Mouse (Mus musculus) left cerebral cortex, adult 11 months (tissue): ENCODE data around the gene Rassf5.
A peak's percentile ranks its signal among the peaks of the same experiment; 100 is the strongest.
"Not testable (repeated sequence)": the region's sequence is repeated elsewhere in the genome, so short reads cannot be mapped to it uniquely, and the experiment has no call there.

Experiments used
- DNase-seq: peaks from one replicate; pipeline ENCODE4 v3.0.0; 2022; ENCODE audit warnings: low spot score

The Rassf5 gene

GRCm38 (mm10) chr1:131259632-131260308, 14.7 kb upstream of the Rassf5 start:
- DNase-seq, result no peak

DNA sequence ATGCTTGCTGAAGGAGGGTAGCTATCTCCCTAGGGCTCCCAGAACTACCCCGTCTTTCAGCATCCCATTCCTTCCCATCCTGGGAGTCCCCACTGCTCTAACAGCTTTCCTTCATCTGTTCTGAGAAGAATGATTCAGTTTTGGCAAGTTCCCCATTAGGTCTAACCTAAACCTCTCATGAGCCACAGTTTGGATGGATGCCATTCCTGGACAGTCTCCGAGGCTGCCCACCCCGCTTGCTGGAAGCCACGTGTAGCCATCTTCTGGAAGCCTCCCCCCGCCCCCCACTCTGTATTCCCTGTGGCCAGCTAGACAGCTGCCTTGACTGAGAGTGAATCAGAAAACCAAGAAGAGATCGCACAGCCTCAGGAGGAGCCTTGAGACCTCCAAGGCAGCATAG, 12.2 kb upstream of the Rassf5 start:
- no peak for DNase-seq

DNA sequence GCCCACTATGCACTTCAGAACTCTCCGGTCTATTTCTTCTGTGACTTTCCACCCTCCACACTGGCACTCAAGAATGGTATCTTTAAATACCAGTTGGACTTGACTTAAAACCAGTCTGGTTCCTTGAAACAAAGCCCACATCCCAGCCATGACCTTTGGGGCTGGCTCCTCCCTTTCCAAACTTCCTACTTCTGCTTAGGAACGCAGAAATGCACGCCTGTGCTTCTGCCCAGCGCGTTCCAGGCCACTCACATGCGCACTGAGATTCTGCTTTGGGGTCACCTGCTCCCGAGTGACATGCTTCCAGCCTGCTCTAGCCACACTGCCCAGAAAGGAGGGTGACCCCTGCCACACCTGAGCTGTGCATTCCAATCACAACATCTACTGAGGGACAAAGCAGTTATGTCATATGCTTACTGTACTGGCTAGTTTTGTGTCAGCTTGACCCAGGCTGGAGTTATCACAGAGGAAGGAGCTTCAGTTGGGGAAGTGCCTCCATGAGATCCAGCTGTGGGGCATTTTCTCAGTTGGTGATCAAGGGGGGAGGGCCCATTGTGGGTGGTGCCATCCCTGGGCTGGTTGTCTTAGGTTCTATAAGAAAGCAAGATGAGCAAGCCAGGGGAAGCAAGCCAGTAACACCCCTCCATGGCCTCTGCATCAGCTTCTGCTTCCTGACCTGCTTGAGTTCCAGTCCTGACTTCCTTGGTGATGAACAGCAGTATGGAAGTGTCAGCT, 7.6 kb upstream of the Rassf5 start:
- DNase-seq, result not testable (repeated sequence)

DNA sequence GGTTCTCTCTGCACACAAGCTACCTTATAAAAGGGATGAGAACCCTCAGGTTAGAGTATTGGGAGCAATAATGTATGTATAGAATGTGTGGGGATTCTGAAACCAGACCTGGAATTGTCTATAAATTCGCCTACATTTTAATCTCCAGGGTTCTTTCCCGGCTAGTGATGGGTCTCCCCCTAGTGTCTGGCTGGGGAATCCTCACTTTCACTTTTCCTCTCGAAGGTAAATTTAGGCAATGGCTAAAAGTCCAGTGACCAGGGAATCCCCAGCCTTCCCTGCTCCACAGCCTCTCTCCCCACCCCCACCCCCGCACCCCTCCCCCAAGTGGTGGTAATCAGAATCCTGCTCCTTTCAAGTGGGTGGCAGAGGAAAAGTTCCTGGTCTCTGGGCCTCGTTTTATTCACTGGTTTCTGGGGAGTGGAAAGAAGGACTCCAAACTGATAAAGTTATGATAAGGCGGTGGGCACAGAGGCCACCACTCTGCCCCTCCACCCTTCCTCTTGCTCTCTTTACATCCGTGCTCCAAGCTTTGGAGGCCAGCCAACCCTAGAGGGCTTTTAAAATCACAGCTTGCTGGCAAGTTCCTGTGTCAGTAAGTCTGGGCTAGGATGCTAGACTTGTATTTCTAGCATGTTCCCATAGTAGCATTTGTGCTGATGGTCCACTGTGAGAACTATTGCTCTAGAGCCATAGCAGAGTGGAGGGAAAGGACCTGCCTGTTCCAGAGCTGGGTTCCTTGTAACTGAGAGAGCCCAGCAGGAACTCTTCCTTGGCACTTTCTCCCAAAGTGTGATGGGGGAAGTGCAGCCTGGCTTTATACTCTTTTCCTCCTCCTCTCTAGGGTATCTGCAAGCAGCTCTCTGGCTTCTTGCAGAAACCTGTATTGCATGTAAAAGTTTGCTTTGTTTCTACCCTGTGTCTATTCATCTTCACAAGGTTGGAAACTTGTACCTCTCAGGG, 1.7 kb upstream of the Rassf5 start:
- peak; percentile 46 for DNase-seq

DNA sequence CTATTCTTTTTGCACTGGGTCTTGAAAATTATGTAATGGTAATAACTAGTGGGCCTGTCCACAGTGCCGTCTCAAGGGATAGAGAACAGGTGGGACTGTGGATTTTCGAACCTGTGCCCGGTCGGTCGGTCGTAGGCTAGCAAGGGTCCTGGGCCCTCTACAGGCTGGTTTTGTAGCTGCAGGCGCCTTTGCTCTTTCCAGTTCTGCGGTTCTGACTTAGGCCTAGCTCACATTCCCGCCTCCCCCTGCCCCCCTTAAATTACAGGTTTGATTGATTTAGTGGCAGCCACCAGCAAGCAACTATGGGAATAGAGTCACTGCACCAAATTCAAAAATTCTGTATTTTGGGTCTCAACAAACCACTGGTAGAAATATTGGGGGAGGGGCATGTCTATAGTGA, 868 bp upstream of the Rassf5 start:
- no peak for DNase-seq

DNA sequence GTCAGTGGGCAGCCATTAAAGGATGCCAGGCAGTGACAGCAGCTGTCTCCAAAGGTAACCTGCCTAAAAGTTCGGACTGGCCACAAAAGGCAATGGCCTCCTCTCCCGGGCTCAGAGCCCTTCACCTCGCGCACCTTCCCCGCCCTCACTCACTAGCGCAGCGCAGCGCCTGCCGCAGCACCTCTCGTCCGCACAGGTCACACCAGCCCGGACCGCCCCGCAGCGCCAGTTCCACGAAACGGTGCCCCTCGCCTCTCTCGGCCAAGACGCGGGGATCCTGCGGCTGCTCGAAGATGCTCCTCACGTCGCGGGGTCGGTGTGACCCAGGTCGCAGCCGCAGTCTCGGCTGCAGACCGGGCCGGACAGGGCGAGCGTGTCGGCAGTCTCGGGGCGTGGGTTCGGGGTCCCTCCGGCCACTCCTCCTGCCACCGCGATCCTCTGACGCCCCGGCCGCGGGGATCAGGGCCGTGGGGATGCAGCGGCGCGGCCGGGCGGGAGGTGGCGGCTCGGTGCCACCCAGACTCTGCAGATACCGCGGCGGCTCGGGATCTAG, 446 bp downstream of the Rassf5 start:
- DNase-seq, result no peak

- DNase-seq, result no peak
Measured at GRCm38 (mm10) chr1:131242956-131243355, 2.1 kb downstream of the Rassf5 start.

DNA sequence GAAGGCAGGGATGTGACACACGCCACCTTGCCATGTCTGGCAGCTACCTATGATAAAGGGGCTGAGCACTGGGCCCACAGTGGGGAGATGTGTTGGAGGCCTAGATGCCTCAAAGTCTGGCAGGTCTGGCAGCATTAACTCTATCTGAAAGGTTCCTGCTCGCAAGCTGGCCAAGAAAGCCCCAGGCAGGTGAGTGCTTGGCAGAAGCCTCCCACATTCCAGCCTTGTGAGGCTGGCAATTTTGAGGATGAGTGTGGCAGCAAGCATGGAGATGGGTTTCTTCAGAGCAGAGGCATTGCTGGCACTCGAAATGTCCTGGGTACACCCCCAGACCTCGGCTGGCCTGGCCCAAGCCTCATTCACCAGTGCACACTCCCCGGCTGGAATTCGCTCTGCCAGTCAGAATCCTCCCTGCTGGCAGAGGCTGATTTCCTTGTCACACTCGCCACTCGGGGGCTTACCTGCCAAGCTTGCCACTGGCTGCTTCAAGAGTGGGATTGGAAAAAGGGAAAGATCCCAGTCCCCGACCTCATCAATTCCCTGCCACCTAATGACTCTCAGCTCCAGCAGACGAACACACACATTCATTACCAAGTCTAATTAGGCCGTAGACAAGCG, 5.4 kb downstream of the Rassf5 start:
- DNase-seq, result no peak

- DNase-seq, result no peak
Measured at GRCm38 (mm10) chr1:131238931-131239381, 6.1 kb downstream of the Rassf5 start.

GRCm38 (mm10) chr1:131236077-131236476, 9.0 kb downstream of the Rassf5 start:
- DNase-seq, result no peak

GRCm38 (mm10) chr1:131233527-131233926, 11.5 kb downstream of the Rassf5 start:
- DNase-seq, result no peak

GRCm38 (mm10) chr1:131228659-131229058, 16.4 kb downstream of the Rassf5 start:
- DNase-seq, result no peak

DNA sequence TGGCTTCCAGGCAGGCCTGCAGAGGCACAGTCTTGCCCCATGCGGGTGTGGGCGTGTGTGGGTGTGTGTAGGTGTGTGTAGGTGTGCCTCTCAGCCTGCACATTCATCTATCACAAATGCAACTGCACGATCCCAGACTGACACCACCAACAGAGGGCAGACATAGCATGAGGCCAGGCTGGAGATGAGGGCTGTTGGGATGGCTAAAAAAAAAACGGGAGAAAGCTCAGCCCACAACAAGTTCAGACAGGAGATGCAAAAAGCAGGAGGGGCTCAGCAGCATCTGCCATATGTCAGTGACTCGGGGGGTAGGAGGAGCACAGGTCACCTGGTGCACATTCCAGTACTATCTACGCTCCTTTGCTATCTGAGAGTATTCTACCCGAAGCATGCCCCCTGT, 16.8 kb downstream of the Rassf5 start:
- DNase-seq, result no peak

DNA sequence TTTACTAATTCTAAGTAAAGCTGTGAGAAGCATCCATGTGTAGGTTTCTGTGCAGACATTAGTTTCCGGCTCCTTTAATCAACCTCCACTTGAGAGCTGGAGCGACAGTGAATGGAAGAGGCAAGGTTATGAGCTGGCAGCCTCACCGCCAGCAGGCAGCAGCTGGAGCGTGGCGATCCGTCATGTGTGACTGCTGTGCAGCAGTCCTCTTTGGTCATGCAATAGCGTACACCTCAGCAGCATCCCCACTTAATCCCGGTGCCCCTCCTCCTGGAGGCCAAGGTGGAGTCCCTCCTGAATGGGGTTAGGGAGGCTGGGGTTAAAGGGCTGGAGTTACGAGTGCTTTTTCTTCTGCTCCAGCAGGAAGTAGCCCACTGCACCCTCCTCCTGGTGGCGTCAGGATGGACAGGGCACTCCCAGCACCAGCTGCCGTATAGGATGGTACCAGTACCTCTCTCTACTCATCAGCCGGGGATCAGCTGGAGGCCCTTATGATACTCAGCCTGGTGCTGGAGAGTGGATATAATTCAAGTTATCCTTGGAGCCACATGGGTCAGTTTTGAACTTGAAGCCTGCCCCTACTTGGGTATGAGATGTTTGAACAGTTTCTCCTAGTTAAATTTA, 20.1 kb downstream of the Rassf5 start:
- DNase-seq, result no peak

- no peak for DNase-seq
Measured at GRCm38 (mm10) chr1:131223345-131223744, 21.7 kb downstream of the Rassf5 start.

- DNase-seq, result no peak
Measured at GRCm38 (mm10) chr1:131221822-131222590, 23.1 kb downstream of the Rassf5 start.

- DNase-seq, result no peak
Measured at GRCm38 (mm10) chr1:131218933-131219332, 26.1 kb downstream of the Rassf5 start.

DNA sequence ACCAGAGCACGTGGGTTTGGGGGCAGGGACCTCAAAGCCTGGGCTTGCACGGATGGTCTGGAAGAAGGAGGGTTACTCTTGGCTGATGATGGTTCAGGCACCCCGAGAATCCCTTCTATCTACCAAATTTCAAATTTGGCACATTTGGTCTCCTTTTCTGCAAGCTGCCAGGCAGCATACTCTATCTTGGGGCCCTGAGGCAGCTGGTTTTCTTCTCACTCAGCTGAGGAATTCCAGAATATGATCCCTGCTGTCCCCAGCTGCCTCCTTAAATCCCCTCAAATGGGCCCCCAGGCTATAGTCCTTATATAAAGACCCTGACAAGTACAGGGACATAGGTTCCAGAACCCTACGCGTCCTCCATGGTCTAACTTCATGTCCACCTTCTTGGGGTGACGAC, 31.7 kb downstream of the Rassf5 start:
- DNase-seq, result no peak

DNA sequence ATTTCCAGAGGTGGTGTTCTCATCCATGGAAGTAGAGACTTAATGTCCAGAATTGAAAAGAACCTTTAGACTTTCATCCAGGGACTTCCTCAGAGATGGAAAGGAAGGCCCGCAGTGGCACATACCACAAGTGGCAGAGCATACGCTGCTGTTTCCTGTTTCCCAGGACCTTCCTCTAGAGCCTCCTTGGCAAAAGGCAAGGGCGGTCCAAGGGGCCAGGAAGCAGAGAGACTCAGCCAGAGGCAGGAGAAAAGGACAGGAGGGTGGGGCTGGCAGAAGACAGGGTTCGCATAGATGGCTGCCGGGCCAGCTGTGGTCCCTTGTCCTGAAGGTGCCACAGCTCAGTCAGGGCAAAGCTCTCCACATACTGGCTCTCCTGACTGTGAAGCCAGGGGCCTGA, 32.1 kb downstream of the Rassf5 start:
- DNase-seq, result no peak

- DNase-seq, result no peak
Measured at GRCm38 (mm10) chr1:131211655-131212054, 33.4 kb downstream of the Rassf5 start.
